Mouse (Mus musculus) kidney, postnatal 4 days (tissue): Measurements from ENCODE around the gene Irgc1.
A peak's percentile ranks its signal among the peaks of the same experiment; 100 is the strongest.
"Not testable (repeated sequence)": the region's sequence is repeated elsewhere in the genome, so short reads cannot be mapped to it uniquely, and the experiment has no call there.

Source experiments
- DNase-seq, 2 experiments: peaks; one replicate each; pipeline ENCODE4 v3.0.0; 2021; ENCODE audit warnings: mixed read lengths in 2 of 2

Irgc1 gene

DNA sequence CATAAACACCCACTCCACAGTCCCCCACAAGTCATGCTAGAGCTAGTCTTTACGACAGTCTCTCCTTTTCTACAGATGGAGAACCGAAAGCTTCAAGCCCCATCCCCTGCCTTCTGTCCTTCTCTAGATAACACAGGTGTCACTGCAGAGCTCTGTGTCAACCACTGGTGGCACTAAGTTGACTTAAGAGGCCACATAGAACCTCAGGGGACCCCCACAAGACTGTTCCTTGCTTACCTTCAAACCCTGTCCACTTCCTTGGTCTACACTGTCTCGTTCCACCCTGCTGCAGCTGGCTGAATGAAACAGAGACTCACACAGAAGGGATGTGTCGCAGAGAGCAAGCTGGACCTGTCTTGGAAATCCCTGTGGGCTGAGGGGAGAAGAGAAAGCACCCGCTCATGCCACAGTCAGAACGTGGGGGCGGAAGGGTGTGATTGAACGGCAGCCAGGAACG is at the start of gene Irgc1:
Gene Irgc1, minus strand, starts transcription at position 443 of the 457 bp plus-strand sequence.
- no peak for DNase-seq

DNA sequence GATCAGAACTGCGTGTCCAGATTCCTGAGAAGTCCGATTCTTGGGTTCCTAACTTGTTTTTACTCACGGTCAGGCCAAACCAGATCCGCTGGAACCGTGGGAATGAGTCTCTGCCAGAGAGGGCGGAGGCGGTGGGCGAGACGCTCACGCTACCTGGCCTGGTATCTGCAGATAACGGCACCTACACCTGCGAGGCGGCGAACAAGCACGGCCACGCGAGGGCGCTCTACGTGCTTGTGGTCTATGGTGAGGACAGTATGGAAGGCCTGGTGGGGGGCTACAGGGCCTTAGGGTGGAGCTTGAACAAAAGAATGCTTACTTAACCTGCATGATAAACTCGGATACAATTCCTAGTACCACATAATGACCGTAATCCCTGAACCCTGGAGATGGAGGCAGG is 49.4 kb upstream of the Irgc1 start:
- DNase-seq, result peak; percentile 47 to 54

DNA sequence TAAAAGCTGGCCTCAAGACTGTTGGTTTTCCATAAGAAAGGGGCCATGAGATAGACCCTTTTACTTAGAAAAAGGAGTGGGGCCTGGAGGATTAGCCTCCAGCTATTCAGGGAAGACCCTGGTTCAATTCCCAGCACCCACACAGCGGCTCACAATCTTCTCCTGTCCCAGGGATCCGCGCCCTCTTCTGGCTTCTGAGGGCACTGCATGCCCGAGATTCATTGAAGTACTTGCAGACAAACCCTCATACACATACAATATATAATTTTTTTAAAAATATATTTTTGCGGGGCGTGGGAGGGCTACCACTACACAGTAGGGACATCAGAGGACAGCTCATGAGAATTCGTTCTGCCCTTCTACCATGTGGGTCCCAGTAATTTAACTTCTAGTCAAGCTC is 48.8 kb upstream of the Irgc1 start:
- peak; percentile 67 to 70 for DNase-seq

DNA sequence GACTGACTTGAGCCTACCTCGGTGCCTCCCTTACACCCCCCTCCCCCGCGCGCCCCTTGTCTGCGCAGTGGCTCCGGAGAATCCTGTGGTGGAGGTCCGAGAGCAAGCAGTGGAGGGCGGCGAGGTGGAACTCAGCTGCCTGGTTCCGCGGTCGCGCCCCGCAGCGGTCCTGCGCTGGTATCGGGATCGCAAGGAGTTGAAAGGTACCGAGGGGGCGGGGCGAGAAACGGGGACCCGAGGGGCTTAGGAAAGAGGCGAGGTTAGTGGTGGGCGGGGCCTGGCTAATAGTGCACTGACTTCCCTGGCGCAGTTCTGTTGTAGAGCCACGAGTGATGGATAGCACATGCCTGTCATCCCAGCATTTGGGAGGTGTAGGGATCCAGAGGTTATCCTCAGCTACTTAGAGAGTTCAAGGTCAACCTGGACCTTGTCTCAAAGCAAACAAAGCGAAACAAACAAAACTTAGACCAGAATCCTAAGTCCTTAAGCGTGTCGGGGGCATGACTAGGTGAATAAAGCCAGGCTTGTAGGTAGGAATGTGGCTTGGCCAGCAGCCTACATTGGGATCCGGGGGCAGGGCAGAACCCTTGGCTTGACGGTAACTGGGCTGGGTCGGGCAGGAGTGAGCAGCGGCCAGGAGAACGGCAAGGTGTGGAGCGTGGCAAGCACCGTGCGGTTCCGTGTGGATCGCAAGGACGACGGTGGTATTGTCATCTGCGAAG is 47.9 kb upstream of the Irgc1 start:
- DNase-seq, result peak; percentile 74 to 78

DNA sequence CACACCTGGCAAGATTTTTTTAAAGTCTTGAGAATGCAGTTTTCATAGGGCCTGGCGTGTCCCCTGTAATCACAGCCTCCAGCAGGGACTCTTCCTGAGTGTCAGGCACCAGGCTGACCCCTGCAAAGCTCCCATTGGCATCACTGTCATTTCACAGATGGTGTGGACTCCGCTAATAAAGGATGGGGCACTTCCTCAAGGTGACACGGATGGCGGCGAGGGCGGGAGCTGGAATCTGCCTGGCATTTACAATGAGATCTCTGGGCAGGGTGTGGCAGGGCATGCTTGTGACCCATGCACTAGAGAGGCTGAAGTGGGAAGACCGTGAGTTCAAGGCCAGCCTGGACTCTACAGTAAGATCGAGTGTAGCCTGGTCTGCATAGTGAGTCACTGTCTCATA is 36.2 kb upstream of the Irgc1 start:
- no peak for DNase-seq

DNA sequence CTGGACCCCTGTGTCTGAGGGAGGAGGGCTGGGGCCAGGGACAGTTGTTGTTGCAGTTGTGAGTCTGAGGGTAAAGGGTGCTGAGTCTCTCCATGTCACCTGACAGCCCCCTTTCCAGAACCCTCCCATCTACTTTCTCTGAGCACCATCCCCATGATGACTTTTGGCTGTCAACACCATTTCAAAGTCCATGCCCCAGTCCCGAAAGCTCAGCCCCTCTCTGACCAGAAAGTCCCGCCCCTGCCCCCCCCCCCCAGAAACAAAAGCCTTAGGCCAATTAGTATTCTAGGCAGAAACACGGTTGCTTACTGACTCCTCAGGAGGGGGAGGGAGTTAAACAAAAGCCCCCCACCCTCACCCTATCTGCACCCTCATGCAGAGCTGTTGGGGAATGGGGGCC is 35.3 kb upstream of the Irgc1 start:
- DNase-seq, result no peak

DNA sequence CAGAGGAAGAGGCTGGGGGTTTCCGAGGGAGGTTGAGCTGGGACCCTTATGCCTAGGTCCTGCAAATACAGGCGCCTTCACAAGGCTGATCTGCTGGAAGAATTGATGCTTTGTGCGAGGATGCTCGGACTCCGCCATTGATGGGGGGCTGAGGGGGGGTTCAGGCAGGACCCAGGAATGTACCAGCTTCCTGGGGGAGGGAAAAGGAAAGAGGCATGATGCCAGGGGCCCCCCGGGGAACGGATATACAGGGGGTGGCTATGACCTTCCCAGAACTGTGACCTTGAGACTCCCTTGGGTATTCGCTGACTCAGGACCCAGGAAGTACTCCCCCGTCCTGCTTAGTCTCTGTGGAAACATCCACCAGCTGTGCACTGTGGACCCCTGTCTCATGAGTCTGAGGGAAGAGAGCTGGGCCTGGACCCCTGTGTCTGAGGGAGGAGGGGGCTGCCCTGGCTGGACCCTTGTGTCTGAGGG is 34.6 kb upstream of the Irgc1 start:
- DNase-seq, result peak; percentile 26 to 33

DNA sequence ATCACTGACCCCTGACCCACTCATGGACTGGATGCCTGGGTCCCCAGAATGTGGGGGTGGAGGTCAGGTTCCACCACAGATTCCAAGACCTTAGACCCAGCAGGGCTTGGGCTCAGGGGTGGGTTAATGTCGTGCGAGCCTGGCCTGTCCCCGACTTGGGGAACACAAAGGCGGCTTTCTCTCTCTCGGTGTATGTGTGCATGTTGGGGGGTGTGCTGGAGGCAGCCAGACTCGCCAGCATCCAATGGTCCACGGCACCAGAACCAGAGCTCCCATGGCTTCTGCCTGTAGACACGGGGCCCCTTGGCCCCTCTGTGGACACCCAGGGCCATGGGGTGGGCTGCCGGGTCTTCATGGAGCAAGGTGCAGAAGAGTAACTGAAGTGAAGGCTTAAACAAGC is 33.4 kb upstream of the Irgc1 start:
- no peak for DNase-seq

DNA sequence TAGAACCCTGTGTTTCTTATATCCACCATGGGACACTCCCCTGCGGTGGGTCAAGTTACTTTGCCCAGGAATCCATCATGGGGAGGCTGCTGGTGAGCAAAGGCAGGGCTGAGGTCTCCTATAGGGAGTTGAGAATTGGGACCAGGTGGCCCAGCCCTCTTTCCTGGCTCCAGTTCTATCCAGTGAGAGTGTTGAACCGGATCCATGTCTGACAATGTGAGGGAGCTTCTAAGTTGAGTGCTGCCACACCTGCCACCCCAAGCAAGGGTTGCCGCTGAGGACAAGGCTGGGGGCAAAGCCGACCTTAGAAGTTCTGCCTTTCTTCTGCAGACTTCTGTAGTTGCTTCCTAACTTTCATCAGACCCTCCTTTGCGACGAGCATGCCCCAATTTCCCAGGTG is 31.2 kb upstream of the Irgc1 start:
- not testable (repeated sequence) for DNase-seq

DNA sequence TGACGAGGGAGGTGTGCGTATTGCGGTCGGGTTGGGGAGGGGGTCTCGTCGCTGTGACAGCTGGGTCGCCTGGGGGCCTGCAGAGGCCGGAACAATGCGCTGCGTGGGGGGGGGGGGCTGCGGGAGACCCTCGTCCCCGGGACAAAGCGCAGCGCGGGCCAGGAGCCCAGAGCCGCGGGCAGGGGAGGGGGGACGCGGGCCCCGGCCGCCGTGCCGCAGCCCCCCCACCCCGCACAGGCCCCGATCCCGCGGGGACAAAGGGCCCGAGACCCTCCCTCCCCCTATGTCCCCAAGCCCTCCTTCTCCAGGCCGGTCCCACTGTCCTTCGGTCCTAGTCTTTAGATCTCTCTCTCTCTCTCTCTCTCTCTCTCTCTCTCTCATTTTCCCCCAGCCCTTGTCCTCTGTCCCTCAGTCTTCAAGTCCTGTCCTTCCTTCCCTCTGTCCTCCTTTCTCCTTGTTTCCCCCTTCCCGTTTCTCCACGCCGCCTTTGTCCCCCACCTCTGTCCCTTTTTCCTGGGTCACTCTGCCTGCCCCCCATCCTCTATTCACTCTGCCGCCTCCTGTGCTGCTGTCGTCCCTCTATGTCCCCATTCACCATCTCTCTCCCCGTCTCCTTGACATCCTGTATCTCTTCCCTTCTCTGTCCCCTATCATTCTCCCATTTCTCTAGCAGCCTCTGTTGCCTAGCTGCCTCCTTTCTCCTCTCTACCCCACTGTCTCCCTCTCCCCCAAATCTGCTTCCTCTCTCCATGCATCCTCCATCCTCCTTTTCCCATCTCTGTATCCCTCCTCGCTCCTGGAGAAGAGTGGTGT is 30.3 kb upstream of the Irgc1 start:
- no peak for DNase-seq

DNA sequence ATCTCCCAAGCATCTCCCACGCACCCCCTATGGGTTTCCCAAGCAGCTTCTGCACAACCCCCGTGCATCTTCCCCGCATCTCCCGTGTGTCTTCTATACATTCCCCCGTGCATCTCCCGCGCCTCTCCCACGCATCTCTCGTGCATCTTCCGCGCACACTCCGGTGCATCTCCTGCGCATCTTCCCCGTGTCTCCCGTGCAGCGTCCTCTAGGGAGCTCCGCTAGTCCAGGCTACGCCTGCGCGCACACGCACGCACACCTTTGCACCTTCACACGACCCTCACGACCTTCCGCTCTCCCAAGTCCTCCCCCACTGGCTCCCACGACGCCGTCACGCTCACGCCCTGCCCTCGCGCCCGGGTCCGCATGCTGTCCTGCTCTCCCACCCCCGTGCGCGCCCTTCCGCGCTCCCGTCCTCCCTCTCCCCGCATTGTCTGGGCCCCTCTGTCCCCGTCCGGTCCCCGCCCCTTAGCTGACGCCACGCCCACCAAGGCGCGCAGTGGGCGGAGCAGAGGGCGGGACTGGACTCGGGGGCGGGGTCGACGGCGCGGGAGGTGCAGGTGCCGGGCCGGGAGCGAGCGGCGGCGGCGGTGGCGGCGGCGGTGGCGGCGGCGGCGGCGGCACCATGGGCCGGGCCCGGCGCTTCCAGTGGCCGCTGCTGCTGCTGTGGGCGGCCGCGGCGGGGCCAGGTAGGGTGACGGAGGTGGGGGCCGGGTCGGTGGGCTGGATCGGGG is 29.5 kb upstream of the Irgc1 start, which contains the start of gene Cadm4:
Gene Cadm4, plus strand, starts transcription at position 550 of the 734 bp plus-strand sequence.
- DNase-seq, result peak; percentile 92

DNA sequence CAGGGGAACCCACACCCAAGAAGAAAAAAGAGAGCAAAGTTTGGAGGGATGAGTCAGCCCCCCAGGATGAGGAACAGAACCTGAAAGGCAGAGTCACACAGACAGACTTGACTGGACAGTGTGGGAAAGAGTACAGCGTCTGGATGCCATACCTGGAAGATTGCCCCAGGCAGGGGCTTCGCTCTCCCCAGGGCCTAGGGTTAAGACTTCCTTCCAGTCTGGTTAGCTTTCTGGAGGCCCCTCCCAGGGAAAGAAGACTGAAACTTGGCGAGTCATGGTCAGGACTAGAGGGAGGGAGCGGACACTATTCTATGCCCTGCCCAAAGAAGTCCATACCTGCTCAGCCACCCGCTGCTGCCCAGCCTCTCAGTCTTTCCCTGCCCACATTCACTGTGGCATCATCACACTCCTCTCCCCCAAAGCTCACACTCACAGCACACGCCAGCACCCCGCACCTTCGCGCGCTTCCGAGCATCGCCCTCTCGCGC is 28.9 kb upstream of the Irgc1 start:
- DNase-seq, result no peak

DNA sequence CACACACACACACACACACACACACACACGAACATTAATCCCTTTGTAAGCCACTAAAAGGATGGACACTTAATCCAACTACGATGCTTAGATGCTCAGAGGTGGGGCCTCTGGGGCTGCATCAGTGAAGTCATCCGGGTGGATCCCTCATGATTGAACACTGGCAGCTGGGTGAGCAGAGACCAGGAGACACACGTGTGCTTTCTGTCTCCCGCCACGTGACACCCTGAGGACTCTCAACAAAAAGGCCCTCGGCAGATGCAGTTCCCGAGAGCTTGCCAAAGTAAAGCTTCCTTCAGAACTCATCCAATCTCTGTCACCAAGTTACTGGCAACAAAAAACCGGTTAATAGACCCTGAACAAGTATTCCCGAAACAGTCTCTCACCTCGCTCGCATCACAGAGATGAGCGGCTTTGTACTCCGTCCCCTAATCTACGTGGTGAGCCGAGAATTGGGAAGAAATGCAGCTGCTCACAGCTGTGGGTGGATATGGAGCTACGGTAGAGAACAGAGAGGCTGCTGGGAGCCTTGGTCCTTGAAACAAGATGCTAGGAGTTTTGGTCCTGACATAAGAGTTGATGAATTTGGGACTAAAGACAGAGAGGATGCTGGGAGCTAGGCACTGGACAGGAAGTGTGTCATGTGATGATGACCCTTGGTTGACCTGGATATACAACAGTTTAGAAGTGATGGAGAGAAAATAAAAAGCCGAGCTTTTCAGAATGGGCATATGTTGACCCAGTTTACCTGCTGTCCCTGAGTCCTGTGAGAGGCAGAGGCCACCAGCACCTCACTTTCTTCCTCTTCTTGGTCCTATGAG is 28.2 kb upstream of the Irgc1 start:
- DNase-seq, result no peak

DNA sequence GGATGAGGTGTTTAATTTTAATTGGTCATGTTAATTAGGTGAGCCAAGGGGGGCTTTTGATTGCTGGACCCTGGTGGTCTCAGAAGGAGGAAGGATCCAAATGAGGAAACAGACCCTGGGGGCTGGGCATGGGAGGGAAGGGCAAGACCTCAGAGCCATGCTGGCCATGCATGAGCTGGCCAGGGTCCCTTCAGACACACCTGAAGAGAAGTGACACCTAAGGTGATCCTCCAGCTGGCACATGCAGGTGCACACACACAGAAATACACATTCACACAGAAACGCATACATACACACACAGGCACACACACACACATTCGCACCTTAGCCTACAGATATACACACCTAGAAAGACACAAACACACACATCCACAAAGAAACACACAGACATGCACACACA is 27.6 kb upstream of the Irgc1 start:
- DNase-seq, result no peak

DNA sequence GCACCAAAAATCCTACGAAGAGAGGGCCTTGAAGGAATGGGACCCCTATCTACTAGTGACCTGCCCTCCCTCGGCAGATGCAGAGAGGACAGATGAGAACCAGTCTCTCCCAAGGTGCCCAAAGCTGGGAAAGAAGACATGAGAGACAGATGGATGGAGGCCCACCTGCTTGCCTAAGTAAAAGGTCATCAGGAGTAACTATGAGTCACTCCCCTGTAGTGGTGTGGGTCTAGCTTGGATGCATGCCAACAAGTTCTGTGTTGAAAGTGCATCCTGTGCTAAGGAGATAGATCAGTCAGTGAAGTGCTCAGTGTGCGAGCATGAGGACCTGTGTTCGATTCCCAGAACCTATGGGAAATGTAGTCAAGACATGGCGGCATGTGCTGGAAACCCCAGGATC is 26.8 kb upstream of the Irgc1 start:
- no peak for DNase-seq

DNA sequence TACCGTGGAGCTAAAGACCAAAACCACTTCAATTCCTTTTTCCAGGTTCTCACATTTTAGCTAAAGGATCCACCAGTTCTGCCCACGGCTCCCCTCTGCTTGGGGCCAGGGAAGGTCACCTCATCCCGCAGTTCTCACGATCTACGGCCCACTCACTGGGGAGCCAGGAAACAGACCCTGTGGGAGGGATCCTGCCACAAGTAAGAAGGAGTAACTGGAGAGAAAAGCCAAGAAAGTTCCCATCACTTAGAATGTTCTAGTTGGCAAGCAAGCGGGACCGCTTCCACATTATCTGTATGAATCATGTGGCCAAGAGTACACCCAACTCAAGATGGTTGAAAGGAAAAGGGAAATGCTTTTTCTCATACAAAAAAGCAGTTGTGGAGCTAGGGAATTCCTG is 24.8 kb upstream of the Irgc1 start:
- no peak for DNase-seq

DNA sequence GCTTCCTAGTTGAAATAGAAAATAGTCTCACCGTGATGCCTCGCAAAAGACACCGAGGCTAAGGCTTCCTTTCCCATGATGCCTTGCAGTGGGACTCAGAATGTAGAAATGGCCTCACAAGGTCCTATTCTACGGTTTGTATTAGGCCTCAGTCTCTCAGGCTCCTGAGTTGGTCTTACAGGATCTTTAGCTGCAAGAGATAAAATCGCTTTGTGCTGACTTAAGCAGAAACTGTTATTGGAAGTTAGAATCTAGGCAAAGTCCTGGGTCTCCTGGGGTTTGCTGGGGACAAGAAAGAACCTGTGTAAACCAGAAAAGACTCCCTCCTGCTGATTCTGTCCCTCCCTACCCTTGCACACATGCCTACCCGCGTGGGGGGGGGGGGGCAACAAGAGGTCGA is 24.2 kb upstream of the Irgc1 start:
- no peak for DNase-seq

DNA sequence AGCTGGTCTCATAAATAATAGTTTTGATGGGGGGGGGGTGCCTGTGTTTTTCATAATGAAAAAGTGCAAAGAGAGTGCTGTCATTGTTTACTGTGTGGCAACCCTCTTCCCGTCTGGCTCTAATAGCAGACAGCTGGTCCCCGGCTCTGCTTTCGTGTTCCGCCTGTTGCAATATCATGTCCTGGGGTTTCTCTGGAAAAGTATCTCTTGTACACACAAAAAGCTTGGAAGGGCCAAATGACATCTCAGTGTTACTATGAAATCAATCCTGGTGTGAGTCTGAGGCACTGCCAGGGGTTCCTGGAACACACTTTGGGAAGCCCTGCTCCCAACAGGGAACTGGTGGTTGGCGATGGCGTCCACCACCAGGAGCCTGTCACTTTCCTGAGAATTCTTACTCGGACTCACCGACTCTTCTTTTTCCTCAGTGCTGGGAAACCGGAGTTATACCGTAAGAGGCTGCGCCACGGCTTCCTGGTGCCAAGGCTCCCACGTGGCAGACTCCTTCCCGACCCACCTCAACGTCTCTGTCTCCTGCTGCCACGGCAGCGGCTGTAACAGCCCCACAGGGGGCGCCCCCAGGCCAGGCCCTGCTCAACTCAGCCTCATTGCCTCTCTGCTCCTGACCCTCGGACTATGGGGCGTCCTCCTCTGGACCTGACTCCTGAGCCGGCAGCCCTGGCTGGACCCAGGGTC is 22.9 kb upstream of the Irgc1 start:
- DNase-seq, result peak; percentile 36 to 58

DNA sequence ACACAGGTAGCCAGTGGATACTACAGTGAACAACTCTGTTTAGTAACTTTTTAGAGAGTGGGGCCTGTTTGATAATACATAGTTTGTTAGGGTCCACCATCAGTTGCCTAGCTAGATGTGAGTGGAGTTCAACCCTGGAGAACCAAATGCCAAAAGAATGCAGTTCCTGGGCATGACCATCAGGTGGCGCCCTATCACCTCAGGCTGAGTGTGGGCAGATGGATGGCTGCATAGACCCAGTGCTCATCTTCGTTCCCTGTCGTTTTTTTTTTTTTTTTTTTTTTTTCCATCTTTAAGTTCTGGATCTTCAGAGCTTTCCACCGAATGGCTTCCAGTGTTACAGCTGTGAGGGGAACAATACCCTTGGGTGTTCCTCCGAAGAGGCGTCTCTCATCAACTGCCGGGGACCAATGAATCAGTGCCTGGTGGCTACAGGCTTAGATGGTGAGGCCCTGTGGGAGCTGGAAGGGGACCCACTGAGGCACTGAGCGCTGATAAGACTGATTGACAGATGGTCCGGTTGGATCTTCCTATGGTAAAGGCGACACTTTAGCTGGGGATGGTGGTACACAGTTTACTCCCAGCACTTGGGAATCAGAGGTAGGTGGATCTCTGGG is 21.9 kb upstream of the Irgc1 start:
- DNase-seq, result peak; percentile 79

DNA sequence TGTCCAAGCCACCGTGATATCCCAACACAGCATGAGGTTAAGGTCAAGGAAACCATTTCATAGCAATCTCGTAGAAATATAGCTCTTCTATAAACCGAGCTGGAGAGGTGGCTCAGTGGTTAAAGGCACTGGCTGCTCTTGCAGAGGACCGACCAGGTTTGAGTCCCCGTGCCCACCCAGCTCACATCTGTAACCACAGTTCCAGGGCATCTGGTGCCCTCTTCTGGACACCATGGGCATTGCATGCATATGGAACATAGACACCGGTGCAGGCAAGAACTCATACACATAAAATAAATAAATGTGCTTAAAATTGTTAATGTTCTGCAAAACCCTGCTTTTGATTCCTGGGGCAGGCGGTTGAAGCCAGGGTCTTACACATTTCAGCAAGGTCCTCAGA is 20.8 kb upstream of the Irgc1 start:
- peak; percentile 49 to 59 for DNase-seq

DNA sequence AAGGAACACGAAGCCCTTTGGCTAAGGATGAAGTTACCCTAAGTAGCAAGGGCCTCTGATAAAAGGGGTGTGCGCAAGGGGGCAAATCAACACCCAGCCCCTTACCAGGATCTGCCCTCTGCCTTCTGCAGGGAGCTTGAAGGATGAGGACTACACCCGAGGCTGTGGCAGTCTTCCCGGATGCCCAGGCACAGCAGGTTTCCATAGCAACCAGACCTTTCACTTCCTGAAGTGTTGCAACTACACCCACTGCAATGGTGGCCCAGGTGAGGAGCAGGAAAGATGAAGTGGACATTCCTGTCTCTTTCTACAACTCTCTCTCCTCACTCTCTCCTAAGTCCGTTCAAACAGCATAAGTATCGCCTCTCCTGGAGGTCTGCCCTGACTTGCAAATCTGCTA is 20.3 kb upstream of the Irgc1 start:
- DNase-seq, result no peak
